Mouse (Mus musculus) embryonic fibroblast, embryonic 13.5 days (primary cell): ENCODE results near the gene Il17ra.

ENCODE experiments used
- CTCF ChIP-seq: IDR thresholded peaks from 2 replicates; pipeline ENCODE4 v1.5.1; 2011; ENCODE audit warnings: mild to moderate bottlenecking, control low read depth, low read length, moderate library complexity, borderline replicate concordance; ENCODE audit not compliant: insufficient read depth
- POLR2A ChIP-seq: IDR thresholded peaks from 2 replicates; pipeline ENCODE4 v1.6.1; 2011; ENCODE audit warnings: low read depth, mild to moderate bottlenecking, control low read depth, low read length, moderate library complexity

DNA sequence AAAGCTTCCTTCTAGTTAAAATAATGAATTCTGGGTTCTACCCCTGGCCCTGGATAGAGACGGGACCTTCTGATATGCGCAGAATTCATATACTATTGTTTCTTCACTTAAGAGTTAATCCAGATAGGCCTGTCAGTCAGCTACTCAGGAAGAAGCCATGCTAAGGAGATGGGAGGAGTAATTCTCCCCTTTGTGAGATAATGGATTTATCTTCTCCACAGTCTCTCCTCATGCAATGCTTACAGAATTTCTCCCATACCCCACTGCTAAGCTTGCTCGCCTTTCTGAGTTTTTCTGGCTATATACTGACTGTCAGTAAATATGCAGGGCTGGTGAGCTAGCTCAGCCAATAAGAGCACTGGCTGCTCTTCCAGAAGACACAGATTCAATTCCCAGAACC is 12.8 kb upstream of the Il17ra start:
- TF ChIP-seq CTCF (no peak), POLR2A (no peak)
